Mouse (Mus musculus) large intestine, adult 2 months (tissue): Measurements from ENCODE around the gene Aldoc. TPM values are rescaled to one million over a fixed set of nuclear protein-coding genes. Genes with fewer than 3 reads are reported as not detected.

ENCODE experiments used
- DNase-seq: peaks from one replicate; pipeline ENCODE4 v3.0.0-alpha.2; 2012; ENCODE audit warnings: low read depth, low spot score
- WGBS: fragments of 180-500 bp; shearing (Covaris S2); methylation state at CpG from one replicate; pipeline ENCODE4 v1.1.7; 2018; 5-methylcytosine and 5-hydroxymethylcytosine counted together
- polyA plus RNA-seq: library from polyadenylated mRNA; depleted of rRNA; stranded (reverse); fragments of >200 nt; gene quantifications from 2 replicates; pipeline ENCODE4 v1.2.3, GENCODE M21; 2012; rRNA removed

Gene Aldoc
- polyA plus RNA-seq, 1 experiment, result 7.0 TPM

DNA sequence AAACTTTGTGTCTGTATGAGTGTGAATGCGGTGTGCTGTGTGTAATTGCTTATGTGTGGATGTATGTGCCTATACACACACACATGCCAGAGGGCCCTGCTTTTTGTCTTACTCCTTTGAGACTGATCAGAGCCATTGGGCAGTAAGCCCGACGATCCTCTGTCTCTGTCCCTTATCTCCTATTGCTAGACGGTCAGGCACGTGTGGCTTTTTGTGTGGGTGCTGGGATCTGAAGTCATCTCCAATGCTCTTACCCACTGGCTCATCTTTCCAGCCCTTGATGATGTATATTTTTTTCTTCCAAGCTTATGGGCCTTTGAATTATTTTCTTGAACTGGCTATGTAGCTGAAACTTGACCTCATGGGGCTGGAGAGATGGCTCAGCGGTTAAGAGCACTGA, 32.1 kb downstream of the Aldoc start:
- no peak for DNase-seq
- WGBS, result 88% methylated on average over 6 of the region's 6 CpGs

- DNase-seq, result no peak
- WGBS, result 33% methylated on average over 4 of the region's 4 CpGs
Observed at GRCm38 (mm10) chr11:78355471-78356238, 32.9 kb downstream of the Aldoc start.

- 20% methylated on average over 22 of the region's 22 CpGs for WGBS
- no peak for DNase-seq
Observed at GRCm38 (mm10) chr11:78358330-78359007, 35.7 kb downstream of the Aldoc start.

GRCm38 (mm10) chr11:78360125-78360788, 37.5 kb downstream of the Aldoc start:
- DNase-seq, result no peak
- WGBS, result 10% methylated on average over 13 of the region's 13 CpGs

DNA sequence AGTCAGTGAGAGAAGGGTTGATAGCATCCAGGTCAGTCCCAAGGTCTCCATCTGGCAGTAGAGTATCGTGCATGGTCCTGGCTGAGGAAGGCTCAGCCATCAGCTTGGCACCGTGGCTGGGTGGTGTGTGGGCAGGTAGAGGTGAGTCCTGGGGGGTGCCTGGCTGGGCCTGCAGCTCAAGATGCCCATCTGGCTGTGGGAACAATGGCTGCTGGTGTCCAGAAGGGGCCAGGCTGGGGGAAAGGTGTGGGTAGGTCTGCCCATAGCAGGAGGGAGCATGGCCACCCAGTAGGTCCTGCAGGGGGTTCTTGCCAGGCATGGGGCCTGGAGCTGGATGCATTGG, 38.0 kb downstream of the Aldoc start:
- no peak for DNase-seq
- 67% methylated on average over 2 of the region's 2 CpGs for WGBS

DNA sequence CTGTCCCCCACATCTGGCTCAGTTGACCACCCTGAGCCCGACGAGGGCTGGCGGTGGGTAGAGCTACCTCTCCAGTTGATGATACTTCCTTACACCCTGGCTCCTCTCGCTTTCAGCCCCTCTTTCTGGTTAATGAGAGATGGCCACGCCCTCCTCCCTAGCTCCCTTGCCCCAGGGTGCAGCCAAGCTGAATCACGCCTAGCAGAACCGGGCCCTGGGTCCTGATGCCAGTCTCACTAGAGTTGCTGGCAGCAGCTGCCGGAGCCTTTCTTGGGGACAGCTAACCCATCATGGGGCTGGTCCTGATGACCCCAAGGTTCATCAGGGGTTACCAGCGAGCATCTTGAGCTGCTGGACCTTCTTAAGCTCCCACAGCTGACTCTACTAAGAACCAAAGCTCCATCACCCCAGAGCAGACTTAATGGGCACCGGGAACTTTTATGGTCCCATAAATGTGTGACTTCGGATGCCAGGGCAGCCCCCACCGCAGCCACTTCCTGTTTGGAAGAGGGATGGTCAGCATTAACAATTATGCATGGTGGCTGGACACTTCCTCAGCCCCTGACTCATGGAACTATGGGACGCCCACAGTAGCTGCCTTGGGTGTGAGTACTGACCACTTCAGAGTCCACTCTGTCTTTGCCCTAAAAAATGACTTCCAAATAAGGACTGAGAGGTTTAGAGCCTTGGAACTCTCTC, 40.7 kb downstream of the Aldoc start:
- WGBS, result 28% methylated on average over 13 of the region's 13 CpGs
- DNase-seq, result no peak

DNA sequence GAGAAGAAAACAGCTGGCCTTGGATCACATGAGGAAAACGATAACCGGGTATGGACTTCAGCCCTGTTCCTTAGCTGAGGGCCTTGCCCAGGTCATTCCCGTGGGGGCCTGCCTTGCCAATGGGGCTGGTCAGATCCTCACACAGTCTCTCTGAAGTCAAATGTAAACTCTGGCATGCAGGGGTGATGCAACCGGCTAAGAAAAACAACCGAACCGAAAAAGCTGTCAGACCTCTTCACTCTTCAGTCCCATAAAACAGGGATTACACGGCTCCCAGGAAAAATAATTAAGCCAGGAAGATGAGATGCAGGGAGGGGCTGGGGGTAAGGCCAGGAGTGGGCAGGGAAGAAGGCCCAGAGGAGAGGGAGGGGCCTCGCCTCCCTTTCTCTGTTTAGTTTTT, 41.3 kb downstream of the Aldoc start:
- 9% methylated on average over 7 of the region's 8 CpGs for WGBS
- no peak for DNase-seq

DNA sequence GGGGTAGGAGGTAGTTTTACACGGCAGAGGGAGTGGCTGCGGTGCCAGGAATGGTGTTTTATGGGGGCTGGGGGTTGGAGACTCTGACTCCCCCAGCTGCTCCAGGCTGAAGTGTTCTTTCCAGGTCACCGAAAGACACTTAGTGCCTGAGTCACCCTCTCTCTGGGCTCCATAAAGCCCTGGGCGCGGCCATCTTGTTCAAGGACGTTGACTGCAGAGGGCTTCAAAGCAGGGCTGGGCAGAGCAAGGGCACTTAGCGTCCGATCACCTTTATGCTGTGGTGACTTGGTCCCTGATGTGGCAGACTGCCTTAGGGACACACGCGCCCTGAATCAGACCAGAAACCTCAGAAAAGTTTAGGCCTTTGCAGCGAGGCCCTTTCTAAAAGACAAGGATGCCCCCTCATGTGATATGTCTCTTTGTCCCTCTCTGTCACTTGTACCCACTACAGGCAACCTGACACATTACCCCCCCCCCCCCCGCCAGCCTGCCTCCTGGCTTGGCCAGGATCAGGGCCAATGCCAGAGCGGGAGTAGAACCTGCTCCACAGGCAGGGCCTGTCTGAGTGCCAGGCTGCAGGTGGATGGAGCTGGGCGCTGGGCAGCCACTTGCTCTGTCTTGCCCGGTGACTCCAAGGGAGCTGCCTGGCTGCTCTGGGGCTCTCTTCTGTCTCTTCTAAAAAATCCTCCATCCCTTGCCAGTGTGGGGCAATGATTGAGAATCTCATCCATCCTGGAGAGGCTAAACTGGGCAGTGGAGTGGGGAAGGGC, 44.9 kb downstream of the Aldoc start:
- 54% methylated on average over 15 of the region's 15 CpGs for WGBS

DNA sequence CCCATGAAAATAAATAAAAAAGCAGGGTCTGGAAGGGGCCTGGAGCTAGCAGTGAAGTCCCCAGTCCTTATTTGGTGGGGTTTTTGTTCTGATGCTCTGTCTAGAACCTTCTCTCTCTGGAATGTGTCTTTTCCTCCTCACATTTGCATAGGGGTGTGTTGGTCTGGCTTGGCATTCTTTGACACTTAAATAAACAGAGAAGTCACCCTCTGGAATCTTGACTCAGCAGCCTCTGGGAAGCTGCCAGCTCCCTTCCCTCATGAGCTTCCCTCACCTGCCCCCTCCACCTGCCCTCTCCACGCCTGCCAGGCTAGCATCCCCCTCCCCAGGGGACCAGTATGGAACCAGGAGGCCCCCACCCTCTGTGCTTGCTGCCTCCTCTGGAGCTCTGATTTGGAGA, 47.6 kb downstream of the Aldoc start:
- DNase-seq, result no peak

More for the DNA sequence above, 44.9 kb downstream of the Aldoc start:
- DNase-seq, result no peak

DNA sequence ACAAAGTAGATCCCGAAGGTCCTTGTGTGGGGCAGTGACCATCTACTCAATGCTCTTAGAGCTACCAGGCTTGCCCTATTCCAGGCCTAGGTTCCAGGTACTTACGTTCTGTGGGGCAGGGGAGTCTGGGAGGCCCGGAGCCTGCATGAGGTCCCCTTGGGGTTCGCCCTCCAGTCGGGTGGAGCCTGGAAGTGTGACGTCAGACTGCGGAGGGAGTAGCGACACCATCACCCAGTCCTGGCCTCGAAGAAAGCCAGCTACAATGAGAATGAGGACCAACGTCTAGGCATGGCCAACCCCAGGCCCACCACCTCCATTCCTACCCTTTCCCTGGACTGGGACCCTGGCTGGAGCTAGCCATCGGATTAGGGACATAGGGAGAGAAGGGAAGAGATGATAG, 48.9 kb downstream of the Aldoc start:
- no peak for DNase-seq
- 92% methylated on average over 11 of the region's 11 CpGs for WGBS

More for the DNA sequence above, 47.6 kb downstream of the Aldoc start:
- WGBS, result 14% methylated on average over 1 of the region's 1 CpGs

- no peak for DNase-seq
- WGBS, result 84% methylated on average over 3 of the region's 3 CpGs
Observed at GRCm38 (mm10) chr11:78372166-78372565, 49.4 kb downstream of the Aldoc start.

- WGBS, result 71% methylated on average over 7 of the region's 7 CpGs
- no peak for DNase-seq
Observed at GRCm38 (mm10) chr11:78372610-78373009, 49.8 kb downstream of the Aldoc start.

DNA sequence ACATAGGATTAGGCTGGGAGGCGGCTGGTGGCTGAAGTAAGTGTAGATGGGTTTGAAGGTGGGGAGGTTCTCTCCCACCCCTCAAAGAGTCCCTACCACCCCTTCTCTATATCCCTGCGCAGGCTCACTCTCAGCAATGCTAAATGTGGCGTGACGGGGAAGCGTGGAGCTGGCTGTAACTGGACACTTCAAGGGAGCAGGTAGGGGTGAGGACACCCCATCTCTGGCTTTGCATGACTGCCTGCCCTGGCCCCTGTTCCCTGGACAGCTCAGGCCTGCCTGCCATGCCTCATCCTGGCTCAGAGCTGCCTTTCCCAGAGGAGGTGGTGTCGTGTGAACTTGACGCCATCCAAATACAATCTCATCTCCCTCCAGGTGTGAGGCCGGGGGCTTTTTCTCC, 51.4 kb downstream of the Aldoc start:
- WGBS, result 93% methylated on average over 8 of the region's 8 CpGs
- no peak for DNase-seq

Other genes with a start within 250 kb of the Aldoc start
- gene Eral1, start 242.6 kb upstream of the Aldoc start, polyA plus RNA-seq, result 26.1 and 27.3 TPM in 2 replicates
- gene Fam222b, start 228.3 kb upstream of the Aldoc start, polyA plus RNA-seq, result 7.8 and 14.5 TPM in 2 replicates
- gene Traf4, start 157.4 kb upstream of the Aldoc start, polyA plus RNA-seq, result 68.9 and 93.3 TPM in 2 replicates
- 6.6 and 9.1 TPM in 2 replicates for gene Nek8, start 146.3 kb upstream of the Aldoc start, polyA plus RNA-seq
- gene Tlcd1, start 146.3 kb upstream of the Aldoc start, polyA plus RNA-seq, result 6.8 and 15.2 TPM in 2 replicates
- 262 and 337 TPM in 2 replicates for gene Rpl23a, start 139.4 kb upstream of the Aldoc start, polyA plus RNA-seq
- 10.7 and 11.2 TPM in 2 replicates for gene Rab34, start 134.5 kb upstream of the Aldoc start, polyA plus RNA-seq
- gene Proca1, start 129.6 kb upstream of the Aldoc start, polyA plus RNA-seq, result 0.30 TPM in 1 of 2 replicates, not detected in the other
- gene Sdf2, start 77.2 kb upstream of the Aldoc start, polyA plus RNA-seq, result 94.8 and 111 TPM in 2 replicates
- 17.4 and 19.8 TPM in 2 replicates for gene Supt6, start 77.0 kb upstream of the Aldoc start, polyA plus RNA-seq
- gene 2610507B11Rik, start 61.2 kb upstream of the Aldoc start, polyA plus RNA-seq, result 49.5 and 72.1 TPM in 2 replicates
- gene BC030499, start 32.1 kb upstream of the Aldoc start, polyA plus RNA-seq, result 0.22 and 0.32 TPM in 2 replicates
- 11.2 and 15.8 TPM in 2 replicates for gene Spag5, start 21.4 kb upstream of the Aldoc start, polyA plus RNA-seq
- 64.4 and 82.0 TPM in 2 replicates for gene Pigs, start 5.4 kb downstream of the Aldoc start, polyA plus RNA-seq
- gene Unc119, start 20.5 kb downstream of the Aldoc start, polyA plus RNA-seq, result 27.1 and 31.2 TPM in 2 replicates
- gene Foxn1, start 63.6 kb downstream of the Aldoc start, polyA plus RNA-seq, result not detected in 2 replicates
- gene Slc13a2, start 99.2 kb downstream of the Aldoc start, polyA plus RNA-seq, result 171 and 272 TPM in 2 replicates
- 26.6 and 27.5 TPM in 2 replicates for gene Slc46a1, start 142.7 kb downstream of the Aldoc start, polyA plus RNA-seq
- gene Sarm1, start 174.8 kb downstream of the Aldoc start, polyA plus RNA-seq, result 0.46 and 0.53 TPM in 2 replicates
- gene Vtn, start 176.1 kb downstream of the Aldoc start, polyA plus RNA-seq, result 3.2 and 3.4 TPM in 2 replicates
- gene Sebox, start 180.5 kb downstream of the Aldoc start, polyA plus RNA-seq, result not detected in 2 replicates
- gene Tmem199, start 189.2 kb downstream of the Aldoc start, polyA plus RNA-seq, result 11.1 and 13.0 TPM in 2 replicates
- 41.2 and 43.9 TPM in 2 replicates for gene Poldip2, start 189.2 kb downstream of the Aldoc start, polyA plus RNA-seq
- 54.0 and 80.5 TPM in 2 replicates for gene Tnfaip1, start 213.4 kb downstream of the Aldoc start, polyA plus RNA-seq
- gene Ift20, start 213.4 kb downstream of the Aldoc start, polyA plus RNA-seq, result 91.9 and 98.7 TPM in 2 replicates
- 71.8 and 74.3 TPM in 2 replicates for gene Tmem97, start 227.8 kb downstream of the Aldoc start, polyA plus RNA-seq